Mouse (Mus musculus): ENCODE data around the gene Zdhhc21.

Zdhhc21 gene

GRCm38 (mm10) chr4:82859131-82860125, at the start of gene Zdhhc21:
Zdhhc21 (minus strand) TSS chr4:82859958.
- peak; percentile 98 for DNase-seq

- DNase-seq, result no peak
Observed at GRCm38 (mm10) chr4:82895227-82895626, 35.5 kb upstream of the Zdhhc21 start.

GRCm38 (mm10) chr4:82892247-82892646, 32.5 kb upstream of the Zdhhc21 start:
- DNase-seq, result peak; percentile 11

DNA sequence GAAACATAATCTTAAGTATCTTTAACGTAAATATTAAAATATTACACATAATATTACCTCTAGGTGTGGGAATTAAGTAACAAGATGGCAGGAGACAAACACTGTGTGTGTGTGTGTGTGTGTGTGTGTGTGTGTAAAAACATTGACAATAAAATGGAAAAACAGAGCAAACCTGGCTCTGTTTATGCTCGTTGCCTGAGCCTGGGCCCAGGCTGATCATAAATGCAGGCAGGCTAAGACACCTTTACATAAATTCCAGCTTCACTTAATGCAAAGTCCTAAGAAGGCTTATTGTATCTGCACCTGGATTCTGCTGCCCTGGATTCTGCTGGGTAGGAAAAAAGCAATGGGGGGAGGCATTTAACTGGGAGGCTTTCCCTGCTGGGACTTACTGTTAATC, 31.8 kb upstream of the Zdhhc21 start:
- peak; percentile 35 for DNase-seq

GRCm38 (mm10) chr4:82891049-82891448, 31.3 kb upstream of the Zdhhc21 start:
- peak; percentile 78 for DNase-seq

DNA sequence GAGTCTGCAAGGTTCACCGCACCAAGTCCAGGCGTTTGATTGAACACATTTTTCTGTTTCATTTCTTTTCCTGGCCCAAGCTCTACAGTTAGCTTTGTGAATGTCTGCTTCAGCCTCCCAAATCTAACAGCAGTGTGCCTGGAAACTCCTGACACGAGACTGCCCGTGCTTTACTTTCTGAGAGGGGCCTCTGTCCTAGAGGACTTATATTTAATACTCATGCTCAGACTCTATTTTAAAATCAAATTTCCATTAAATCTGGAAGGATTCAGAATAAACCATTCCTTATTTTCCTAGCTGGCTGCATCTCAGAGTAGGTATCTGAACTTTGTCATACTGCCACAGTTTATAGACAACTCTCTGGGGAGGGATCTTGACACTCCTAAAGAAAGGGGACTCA, 30.8 kb upstream of the Zdhhc21 start:
- DNase-seq, result peak; percentile 5

- DNase-seq, result no peak
Observed at GRCm38 (mm10) chr4:82886148-82886547, 26.4 kb upstream of the Zdhhc21 start.

DNA sequence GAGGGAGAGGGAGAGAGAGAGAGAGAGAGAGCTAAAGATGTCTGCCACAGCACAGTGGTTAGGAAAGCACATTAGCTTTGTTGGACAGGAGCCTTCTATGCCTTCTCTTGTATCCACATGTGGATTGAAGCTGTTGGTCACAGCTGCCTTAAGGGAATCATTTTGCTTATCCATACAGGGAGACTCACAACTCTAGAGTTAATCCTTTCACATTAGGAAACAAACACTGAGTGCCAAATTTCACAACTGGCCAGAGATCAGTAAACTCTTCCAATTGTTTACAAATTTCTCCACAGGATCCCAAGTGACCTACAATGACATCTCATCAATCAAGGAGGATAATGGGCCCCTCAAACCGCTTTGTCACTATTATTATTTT, 25.8 kb upstream of the Zdhhc21 start:
- peak; percentile 31 for DNase-seq

DNA sequence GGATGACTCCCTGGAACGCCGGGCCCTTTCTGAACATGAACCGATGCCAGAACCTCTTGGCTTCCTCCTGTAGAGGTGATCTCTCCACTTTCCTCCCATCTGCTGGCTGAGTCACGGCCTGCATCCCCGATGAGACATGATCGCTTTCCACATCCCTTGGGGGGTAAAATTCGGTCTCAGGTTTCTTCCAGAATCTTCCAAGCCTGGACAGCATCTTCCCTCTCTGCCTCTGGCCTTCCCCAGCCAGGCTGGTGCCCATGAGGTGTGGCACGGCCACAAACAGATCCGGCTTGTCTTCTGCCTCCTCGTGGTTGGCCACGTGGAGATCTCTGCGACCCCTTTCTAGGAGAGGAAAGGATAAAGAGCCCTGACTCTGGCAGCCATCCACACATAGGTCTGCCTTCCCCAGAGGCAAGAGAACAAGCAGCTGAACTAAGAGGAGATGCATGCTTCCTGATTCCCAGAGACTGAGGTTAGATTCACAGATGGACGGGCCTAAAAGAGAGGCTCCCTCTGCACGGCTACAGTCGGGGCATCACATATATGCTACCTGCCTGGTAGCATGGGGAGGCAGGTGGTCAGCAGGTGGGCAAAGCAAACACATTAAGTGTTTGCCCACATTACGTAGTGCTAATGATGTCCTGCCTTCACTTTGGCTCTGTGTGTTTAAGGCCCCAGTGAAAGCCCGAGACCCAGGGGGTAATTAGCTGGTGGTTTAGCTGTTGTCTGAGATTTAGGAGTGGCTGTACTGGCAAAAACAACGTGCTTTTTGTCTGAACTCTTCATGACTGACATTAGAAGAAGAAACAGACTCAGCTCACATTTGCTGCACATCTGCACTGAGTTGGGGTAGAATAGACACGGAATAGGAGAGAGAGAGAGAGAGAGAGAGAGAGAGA, 25.1 kb upstream of the Zdhhc21 start, which contains the start of gene Cer1:
Gene Cer1, minus strand, starts transcription at position 513 of the 899 bp plus-strand sequence.
- peak; percentile 87 for DNase-seq

DNA sequence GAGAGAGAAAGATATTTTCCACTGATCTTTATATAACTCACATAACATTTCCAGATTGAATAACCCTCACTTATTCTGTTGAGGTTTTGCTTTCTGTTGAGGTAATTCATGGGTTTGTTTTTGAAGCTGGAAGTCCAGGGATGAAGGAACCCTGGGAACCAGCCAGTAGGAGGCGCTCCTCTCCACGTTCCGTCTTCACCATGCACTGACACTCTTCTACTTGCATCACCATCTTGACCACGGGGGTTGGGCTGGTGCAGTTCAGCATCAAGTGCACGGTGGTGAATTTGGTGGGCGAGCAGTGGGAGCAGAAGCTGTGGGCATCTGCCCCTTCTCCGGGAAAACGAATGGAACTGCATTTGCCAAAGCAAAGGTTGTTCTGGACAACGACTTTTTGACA, 22.7 kb upstream of the Zdhhc21 start:
- peak; percentile 78 for DNase-seq

- no peak for DNase-seq
Observed at GRCm38 (mm10) chr4:82881366-82881765, 21.6 kb upstream of the Zdhhc21 start.

DNA sequence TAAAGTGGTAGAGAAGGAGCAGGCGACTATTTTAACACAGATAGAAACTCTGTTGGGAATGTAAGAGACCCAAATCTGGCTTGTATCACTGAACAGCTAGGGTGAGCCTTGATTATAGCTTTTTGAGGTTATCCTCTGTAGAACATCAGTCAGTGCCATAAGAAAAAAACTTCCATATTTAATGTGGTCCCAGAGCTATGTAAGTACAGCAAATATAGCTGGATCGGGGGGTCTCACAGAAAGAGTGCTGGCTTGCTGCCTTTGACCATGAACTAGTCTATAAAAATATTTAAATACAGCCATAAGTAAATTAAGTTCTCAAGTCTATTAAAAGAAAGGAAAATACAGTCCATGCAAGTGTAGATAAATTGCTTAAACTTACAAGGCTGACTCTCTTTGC, 20.5 kb upstream of the Zdhhc21 start:
- DNase-seq, result peak; percentile 3

- DNase-seq, result peak; percentile 72
Observed at GRCm38 (mm10) chr4:82879152-82879551, 19.4 kb upstream of the Zdhhc21 start.

- no peak for DNase-seq
Observed at GRCm38 (mm10) chr4:82876656-82877055, 16.9 kb upstream of the Zdhhc21 start.

- peak; percentile 15 for DNase-seq
Observed at GRCm38 (mm10) chr4:82875532-82875931, 15.8 kb upstream of the Zdhhc21 start.

DNA sequence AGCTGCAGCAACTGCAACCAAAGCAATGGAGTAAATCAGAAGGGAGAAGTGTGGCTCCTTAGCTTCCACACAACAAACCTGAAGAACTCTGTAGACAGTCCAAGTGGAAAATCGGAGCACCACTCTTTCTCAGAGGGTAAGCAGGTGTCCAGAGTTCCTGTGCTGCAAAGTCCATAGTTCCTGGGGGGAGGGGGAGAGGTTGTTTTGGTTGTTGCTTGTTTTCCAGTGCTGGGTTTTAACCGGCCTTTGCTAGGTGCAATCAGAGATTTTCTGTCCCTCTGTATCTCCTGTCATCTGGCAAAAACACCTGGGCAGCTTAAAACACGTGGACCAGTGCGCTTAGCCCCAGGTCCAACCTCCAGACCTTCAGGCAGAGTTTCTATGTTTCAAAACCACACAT, 15.0 kb upstream of the Zdhhc21 start:
- DNase-seq, result no peak

DNA sequence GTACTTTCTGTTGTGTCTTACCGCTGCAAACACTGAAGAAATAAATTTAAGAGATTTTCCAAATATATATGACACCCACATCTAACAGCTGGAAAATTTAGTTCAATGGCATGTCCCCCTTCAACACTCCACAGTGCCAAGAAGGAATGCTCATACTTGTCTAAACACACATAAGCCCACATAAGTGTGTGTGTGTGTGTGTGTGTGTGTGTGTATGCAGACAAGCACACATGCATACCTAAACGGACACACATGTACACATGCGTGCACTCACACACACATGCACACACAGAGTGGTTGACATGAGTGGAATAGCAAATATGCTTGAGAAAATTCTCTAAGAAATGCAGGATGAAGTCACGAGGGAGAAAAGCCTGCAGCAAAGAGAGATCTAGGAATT, 12.8 kb upstream of the Zdhhc21 start:
- DNase-seq, result peak; percentile 27

DNA sequence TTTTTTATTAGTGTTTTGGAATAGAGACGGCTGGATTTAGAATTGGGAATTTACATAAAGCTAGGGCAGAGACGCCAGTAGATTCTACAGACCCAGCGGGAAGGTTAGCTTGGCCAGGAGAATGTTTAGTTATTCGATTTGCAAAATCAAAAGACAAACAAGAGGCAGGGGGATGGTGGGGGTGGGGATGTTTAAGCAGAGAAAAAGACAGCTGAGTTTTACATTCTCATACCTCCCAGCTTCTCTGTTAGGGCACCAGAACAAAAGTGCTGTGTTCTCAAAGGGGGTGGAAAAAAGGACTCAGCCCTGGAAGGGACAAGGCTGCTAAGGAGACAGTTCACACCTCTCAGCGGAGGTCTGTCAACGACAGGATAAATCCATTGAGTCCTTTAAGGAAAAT, 12.4 kb upstream of the Zdhhc21 start:
- DNase-seq, result peak; percentile 22

GRCm38 (mm10) chr4:82870931-82871330, 11.2 kb upstream of the Zdhhc21 start:
- peak; percentile 76 for DNase-seq

DNA sequence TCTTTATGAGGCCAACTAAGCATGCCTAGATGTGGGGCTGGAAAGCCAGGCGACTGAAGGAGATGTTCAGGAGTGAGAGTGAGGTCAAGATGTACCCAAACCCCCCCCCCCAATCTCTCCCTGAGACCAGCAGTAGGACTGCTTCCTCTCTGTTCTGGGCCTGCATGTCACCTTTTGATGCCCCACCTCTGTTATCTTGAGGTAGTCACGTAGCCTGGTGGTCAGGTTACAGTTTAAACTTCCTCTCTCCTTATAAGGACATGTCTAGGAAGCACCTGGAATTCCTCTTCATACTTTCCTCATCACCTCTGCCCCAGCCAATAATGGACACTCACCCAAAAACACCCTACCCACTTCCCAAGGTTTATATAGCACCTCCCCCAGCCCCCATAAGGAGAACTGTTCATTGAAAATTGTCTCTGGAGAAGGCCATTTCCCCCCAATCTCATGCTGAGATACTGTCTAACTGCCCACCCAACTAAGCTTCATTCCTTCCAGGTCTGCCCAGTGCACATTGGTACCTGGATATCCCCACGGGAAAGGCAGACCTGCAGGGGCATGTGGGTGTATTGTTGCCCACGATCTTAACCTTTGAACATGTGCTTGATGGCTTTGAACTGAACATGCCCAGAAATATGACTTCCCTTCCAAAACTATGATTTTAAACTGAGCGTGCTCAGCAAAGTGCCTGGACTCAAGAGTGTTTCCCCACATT, 8.1 kb upstream of the Zdhhc21 start:
- peak; percentile 56 for DNase-seq

DNA sequence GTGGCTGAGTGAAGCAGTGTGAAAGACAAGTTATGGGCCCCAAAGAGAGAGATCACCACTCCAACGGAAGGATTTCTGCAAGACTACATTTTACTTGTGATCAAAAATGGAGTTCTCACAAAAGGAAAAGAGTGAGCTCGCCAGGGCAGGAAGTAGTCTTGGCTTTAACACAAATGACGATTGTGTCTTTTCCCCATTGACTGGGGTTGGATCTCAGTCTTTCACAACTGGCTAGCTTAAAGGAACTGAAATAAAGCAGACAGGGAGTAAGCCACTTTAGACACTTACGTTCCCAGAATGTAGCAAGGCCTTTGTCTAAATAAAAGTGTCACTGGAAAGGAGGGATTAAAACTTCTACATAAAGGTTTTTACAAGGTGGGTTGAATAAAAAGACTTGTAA, 7.4 kb upstream of the Zdhhc21 start:
- DNase-seq, result peak; percentile 82

DNA sequence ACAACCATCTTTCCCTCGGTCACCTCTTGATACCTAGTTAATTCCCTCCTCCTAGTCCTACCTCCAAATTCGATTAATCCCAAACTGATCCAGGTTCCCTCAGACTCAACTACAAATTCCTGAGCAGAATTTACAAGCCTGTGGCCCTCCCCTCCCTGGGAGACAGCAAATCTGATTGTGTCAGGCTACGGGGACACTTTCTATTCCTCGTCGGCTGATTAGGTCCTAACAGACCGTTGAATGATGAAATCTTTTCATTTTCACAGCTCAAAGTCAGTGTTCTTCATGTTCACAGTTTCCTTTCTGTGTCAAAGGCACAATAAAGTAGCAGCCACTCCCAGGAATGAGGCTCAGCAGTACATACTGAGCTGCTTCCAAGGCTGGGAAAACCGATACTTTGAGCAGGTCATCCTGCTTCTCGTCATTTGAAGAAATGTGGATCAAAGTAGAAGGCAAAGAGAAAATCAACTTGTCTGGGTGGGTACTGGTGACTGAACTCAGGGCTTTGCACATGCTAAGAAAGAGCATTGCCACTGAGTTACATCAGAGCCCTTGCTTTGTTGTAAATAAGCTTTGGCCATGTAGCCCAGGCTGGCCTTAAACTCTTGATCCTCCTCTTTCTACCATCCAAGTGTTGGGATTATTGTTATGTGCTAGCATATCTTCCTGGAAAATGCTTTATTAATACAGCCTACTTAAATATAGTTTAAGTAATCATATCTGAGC, 5.4 kb upstream of the Zdhhc21 start:
- DNase-seq, result no peak

All from heart, adult 11 months (tissue).